Mouse (Mus musculus) lung, postnatal 25 days (tissue): Measurements from ENCODE around the gene Atp5f1.

Source experiments
- DNase-seq: peaks from one replicate; pipeline ENCODE4 v3.0.0; 2022; ENCODE audit warnings: low spot score

The Atp5f1 gene

DNA sequence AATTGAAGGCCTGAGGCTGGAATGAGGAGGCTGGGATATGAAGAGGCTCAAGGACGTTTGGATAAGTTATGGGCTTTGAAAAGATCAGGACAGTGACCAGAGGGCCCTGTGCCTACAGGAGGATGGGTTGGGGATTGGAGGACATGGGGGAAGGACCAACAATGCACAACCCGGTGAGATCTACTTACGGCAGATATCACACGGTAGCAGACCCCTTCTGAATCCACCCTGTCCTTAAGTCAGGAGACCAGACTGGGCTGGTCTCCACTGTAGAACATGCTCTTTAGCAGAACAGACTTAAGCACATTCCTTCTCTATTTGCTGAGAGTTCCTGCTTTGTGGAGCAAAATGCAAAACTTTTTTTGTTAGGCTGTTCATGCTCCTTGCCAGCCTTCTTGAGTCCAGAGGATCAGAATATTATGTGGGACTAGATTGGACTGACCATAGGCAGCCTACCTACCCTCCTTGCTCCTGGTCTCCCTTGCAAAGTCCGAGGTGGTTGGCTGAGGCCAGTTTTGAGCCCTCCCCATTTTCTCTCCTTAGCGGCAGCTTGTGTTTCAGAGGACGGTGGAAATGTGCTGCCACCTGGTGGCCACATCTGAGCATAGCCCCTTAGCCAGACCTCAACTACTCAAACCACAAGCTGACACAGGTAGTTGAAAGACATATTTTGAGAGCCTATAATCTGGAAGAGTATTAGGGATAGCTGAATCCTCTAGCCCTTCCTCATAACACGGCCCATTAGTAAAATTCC lies 60.3 kb downstream of the Atp5f1 start:
- DNase-seq, result peak; percentile 88

DNA sequence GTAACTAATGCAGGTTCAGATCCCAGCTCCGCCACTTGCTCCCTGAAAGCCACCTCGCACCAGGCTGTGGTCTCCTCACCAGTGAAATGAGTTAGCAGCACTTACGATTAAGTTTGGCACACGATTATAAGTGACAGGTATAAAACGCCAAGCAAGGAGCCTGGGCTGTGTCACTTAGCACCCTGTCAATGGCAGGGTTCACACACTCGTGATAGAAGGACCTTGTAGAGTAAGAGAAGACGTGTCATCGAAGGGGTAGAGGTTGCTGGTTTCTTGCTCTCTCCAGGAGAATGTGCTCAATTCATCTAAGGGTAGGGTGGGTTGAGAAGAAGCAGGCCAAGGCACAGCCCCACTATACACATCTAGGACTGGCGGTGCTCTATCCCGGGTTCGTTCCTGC lies 61.0 kb downstream of the Atp5f1 start:
- no peak for DNase-seq

DNA sequence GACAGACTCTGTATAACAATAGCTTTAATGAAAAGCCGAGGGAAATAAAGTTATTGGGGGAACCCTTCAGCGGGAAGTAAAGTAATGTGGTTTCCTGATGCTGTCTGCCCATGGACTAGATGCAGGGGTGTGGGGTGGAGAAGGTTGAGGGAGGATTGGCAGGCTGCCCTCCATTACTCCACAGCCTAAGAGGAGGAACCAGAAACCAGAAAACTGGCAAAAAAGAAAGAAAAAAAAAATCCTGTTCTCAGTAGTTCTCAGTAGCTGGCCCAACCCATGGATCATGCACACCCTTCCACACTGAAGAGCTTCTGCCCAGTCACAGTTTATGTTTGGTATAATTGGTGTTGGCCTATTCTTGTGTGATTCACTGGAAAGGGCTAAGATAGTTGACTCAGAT lies 61.6 kb downstream of the Atp5f1 start:
- DNase-seq, result peak; percentile 59

DNA sequence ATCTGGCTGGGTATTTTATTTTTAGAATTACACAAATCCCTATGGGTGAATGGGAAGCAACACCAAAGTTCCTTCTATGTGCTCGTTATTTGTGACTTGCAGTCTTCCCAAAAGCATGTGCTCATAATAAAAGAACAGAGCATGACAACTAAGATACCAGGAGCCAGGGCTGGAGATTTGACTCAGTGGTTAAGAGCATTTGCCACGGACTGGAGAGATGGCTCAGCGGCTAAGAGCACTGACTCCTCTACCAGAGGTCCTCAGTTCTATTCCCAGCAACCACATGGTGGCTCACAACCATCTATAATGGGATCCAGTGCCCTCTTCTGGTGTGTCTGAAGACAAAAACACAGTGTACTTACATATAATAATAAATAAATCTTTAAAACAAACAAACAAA lies 63.1 kb downstream of the Atp5f1 start:
- no peak for DNase-seq

DNA sequence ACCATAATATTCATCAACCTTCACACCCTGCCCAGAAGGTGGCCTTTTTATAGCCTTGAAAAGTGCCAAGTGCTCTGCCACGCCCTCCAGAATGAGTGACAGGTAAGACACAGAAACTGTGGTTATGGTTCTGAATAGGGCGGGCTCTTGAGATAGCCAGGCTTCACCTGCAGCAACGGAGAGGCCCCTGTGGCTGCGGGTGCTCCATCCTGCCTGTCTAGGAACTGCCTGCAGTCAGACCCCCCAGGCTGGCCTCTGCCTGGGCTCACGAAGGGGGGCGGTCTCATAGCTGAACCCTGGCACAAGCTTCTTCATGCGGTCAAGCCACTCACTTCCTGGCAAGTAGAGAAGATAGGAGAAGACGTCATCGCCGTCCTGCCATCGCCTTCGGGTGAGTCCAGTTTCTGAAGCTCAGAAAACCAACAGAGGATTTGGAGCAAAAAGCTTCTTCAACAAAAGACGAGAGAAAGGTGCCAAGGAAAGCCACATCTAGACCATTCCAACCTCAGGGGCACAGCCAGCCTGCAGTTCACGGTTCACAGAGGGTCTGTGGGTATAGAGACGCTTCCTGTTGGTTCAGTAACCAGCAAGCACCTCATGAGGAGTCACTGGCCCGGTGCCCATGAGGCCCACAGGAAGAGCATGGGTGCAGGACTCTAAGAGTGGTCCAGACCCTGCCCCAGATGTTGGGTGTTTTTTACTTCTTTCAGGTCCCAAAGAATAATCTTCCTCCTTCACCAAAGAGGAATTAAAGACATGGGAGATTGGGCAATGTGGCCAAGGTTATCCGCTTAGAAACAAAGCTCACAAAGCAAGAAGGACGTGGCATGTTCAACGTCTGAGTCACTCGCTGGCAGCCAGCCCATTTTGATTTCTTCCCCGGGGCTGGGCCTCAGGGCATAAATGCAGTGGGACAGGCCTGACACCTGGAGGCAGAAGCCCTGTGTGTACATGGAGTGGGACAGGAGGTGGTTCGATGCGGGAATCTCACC lies 65.0 kb downstream of the Atp5f1 start:
- DNase-seq, result peak; percentile 96

DNA sequence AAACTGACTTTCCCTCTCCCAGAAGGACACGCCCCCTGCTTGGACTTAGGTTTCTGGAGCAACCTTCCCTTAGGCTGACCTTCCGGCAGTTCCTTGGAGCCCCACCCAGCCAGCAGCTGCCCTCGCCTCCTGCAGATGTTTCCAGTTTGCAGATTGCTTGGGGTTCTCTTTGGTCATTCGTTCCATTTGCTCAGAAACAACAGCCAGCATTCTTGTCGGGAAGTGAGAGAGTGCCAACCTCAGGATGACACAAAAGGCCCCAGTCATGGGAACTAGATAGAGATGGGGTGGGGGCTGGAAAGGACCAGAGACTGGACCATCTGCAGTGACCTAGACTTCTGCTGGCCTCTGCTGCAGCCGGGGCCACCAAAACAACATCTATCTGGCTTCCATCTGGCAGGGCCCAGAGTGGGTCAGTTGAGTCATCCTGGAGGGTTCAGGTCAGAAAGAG lies 65.9 kb downstream of the Atp5f1 start:
- DNase-seq, result peak; percentile 59
